ENCODE assay signal across 8 mouse cellular contexts in the genomic region with DNA sequence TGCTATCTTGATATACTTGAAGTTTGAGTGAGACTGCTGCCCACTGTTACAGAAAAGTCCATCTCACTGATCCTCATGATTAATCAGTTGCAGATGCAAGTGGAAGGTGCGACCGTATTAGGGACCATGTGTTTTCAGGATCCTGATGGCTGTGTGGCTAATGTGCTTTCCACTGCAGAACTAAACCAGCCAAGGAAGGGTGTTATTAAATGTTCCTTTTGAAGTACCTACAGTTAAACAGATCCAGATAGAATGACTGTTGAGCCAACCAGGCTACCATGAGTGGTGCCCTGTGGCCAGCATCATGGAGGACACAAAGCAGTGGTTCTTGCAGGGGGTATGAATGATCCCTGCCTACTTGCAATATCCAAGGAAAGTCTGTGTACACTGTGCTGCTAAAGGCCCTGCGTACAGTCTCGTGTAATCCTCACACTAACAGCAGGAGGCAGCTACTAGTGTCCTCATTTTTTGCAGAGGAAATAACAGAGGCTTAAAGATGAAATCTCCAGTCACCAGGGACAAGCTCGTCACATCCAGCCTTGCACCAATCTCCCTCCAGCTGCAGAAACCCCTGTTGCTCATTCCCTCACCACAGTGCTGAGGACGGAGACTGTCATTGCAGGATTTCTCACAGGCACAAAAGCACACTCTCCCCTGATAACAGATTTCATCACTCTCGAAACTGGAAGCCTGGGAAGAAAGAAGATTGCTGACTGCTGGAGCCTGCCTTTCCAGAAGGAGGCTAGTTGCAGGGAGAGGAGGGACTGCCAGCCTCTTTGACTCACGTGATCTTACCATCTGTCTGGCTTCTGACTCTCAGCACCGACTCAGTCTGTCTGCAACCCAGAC. TPM values are rescaled to one million over a fixed set of nuclear protein-coding genes. Genes with fewer than 3 reads are reported as not detected.
DNase-seq lines count a peak whose midpoint lies in the region; ATAC-seq and TF ChIP-seq lines count a peak whose summit lies in the region.

No protein-coding gene starts in this region.

- no peaks in the 10 kb centered on the region for H3K36me3 ChIP-seq in heart, embryonic 13.5 days
- no peaks in the 10 kb centered on the region for H3K36me3 ChIP-seq in neural tube, embryonic 13.5 days

- peak overlapping the region; percentile 37 for H3K4me2 ChIP-seq in heart, embryonic 13.5 days
- no peak overlapping the region for H3K4me2 ChIP-seq in neural tube, embryonic 13.5 days

- peak; percentile 90 for ATAC-seq in frontal cortex, adult (ENCODE audit: low TSS enrichment)
- peak; percentile 58; the same call in 1 of the 2 replicates for ATAC-seq in heart, embryonic 13.5 days (ENCODE audit: extremely low read depth, insufficient number of reproducible peaks, low FRiP score, low TSS enrichment)
- peak; percentile 49; the same call in 1 of the 2 replicates for ATAC-seq in neural tube, embryonic 13.5 days (ENCODE audit: low read depth)
- no peak for ATAC-seq in inflammation-experienced regulatory T-cells, adult 6 months

- H3K9ac ChIP-seq in heart, embryonic 13.5 days = peak overlapping the region; percentile 12; the same call in 1 of the 2 replicates
- H3K9ac ChIP-seq in neural tube, embryonic 13.5 days = 0 out of 2 replicates have a peak overlapping the region, but pooled peaks have one; percentile 6

- 26% methylated on average over 9 of the region's 9 CpGs for WGBS in heart, embryonic 13.5 days
- 50% methylated on average over 9 of the region's 9 CpGs for WGBS in neural tube, embryonic 13.5 days

- no peak for TF ChIP-seq CTCF in left cerebral cortex, adult 2 months (IDR thresholded peaks at IDR 0.05)

- no peak for DNase-seq in frontal cortex, postnatal 10 days (ENCODE audit: low spot score in 2 of 2)
- DNase-seq in cerebellum, postnatal 14 days = peak; percentile 61 to 76
- peak in 1 of 2 experiments; percentile 23 for DNase-seq in left cerebral cortex, adult 2 months (ENCODE audit: extremely low spot score in 1 of 2, low spot score in 2 of 2)
- no peak for DNase-seq in gastrocnemius, adult 8-10 months (ENCODE audit: low spot score in 2 of 2)

- peaks cover 100% of the 10 kb centered on the region for H3K4me1 ChIP-seq in heart, embryonic 13.5 days
- peaks cover 36% of the 10 kb centered on the region for H3K4me1 ChIP-seq in neural tube, embryonic 13.5 days (replicated peaks)

- peak overlapping the region; percentile 77 for H3K27ac ChIP-seq in heart, embryonic 13.5 days (replicated peaks)
- peak overlapping the region; percentile 62 for H3K27ac ChIP-seq in left cerebral cortex, adult 2 months
- peak overlapping the region; percentile 63 for H3K27ac ChIP-seq in neural tube, embryonic 13.5 days (replicated peaks)

- peaks cover 24% of the 10 kb centered on the region for H3K27me3 ChIP-seq in heart, embryonic 13.5 days (replicated peaks)
- H3K27me3 ChIP-seq in neural tube, embryonic 13.5 days = no peaks in the 10 kb centered on the region

- H3K4me3 ChIP-seq in heart, embryonic 13.5 days = no peak overlapping the region
- H3K4me3 ChIP-seq in left cerebral cortex, adult 2 months = no peak overlapping the region
- no peak overlapping the region for H3K4me3 ChIP-seq in neural tube, embryonic 13.5 days

- intact Hi-C loops in left cerebral cortex, adult 2 months (cut with DNase I) = no loop called here

- no peaks in the 10 kb centered on the region for H3K9me3 ChIP-seq in heart, embryonic 13.5 days
- H3K9me3 ChIP-seq in neural tube, embryonic 13.5 days = no peaks in the 10 kb centered on the region

RNA-seq across cellular contexts. Expression of a gene that starts 25.9 kb away (rescaled TPM):
- polyA plus RNA-seq in heart, embryonic 13.5 days (2015; fragmentation: Nextera tagmentation; extraction: Ambion mirVana) = 17.4 and 18.4 TPM in 2 replicates
- 1 to 10 TPM; 8.1 to 9.7 TPM for total RNA-seq in left cerebral cortex, adult 2 months (2021)
- polyA plus RNA-seq in neural tube, embryonic 13.5 days (2015; fragmentation: Nextera tagmentation; extraction: Ambion mirVana) = 12.1 and 13.2 TPM in 2 replicates
- 1 to 10 TPM; 5.1 to 8.8 (median 7.5) TPM for total RNA-seq in gastrocnemius, adult 8-10 months (2022)
- 10 to 100 TPM in 2 of 3 experiments, 1 to 10 TPM in 1; 7.6 to 11.6 (median 10.8) TPM for polyA plus RNA-seq in inflammation-experienced regulatory T-cells, adult 6 months (2017; shearing (Covaris generic))

Comparison
In these comparisons a context has a peak if more than half of its experiments do, and no peak if none do; other contexts are left out.
1. DNase-seq: peak in cerebellum, postnatal 14 days (2 of 2); none in frontal cortex, postnatal 10 days (0 of 2) and gastrocnemius, adult 8-10 months (0 of 2).
2. Peak in every context shown above with its lines, with median percentiles within 50 percentile points of each other: H3K27ac ChIP-seq.